Mouse (Mus musculus): ENCODE data around the gene Dnmt3a. TPM values are rescaled to one million over a fixed set of nuclear protein-coding genes. Genes with fewer than 3 reads are reported as not detected.
A peak's percentile ranks its signal among the peaks of the same experiment; 100 is the strongest.

Dnmt3a gene
- total RNA-seq (2021): 10 to 100 TPM; 75.4 to 79.8 TPM

GRCm38 (mm10) chr12:3805852-3806251, at the start of gene Dnmt3a:
Gene Dnmt3a, plus strand, starts transcription at chr12:3806007.
- DNase-seq: no peak

- no peak for DNase-seq
Observed at GRCm38 (mm10) chr12:3756216-3756615, 49.6 kb upstream of the Dnmt3a start.

- no peak for DNase-seq
Observed at GRCm38 (mm10) chr12:3758127-3758526, 47.7 kb upstream of the Dnmt3a start.

GRCm38 (mm10) chr12:3759419-3759818, 46.4 kb upstream of the Dnmt3a start:
- no peak for DNase-seq

- no peak for DNase-seq
Observed at GRCm38 (mm10) chr12:3760876-3761590, 44.8 kb upstream of the Dnmt3a start.

- no peak for DNase-seq
Observed at GRCm38 (mm10) chr12:3761591-3762295, 44.1 kb upstream of the Dnmt3a start.

GRCm38 (mm10) chr12:3764191-3764804, 41.5 kb upstream of the Dnmt3a start:
- no peak for DNase-seq

GRCm38 (mm10) chr12:3767360-3767759, 38.4 kb upstream of the Dnmt3a start:
- DNase-seq: no peak

GRCm38 (mm10) chr12:3768391-3768790, 37.4 kb upstream of the Dnmt3a start:
- DNase-seq: no peak

- DNase-seq: no peak
Observed at GRCm38 (mm10) chr12:3770546-3770945, 35.3 kb upstream of the Dnmt3a start.

GRCm38 (mm10) chr12:3771080-3771479, 34.7 kb upstream of the Dnmt3a start:
- no peak for DNase-seq

GRCm38 (mm10) chr12:3773643-3774042, 32.2 kb upstream of the Dnmt3a start:
- DNase-seq: no peak

GRCm38 (mm10) chr12:3776015-3776414, 29.8 kb upstream of the Dnmt3a start:
- DNase-seq: no peak

GRCm38 (mm10) chr12:3777682-3778081, 28.1 kb upstream of the Dnmt3a start:
- no peak for DNase-seq

- DNase-seq: no peak
Observed at GRCm38 (mm10) chr12:3778286-3778685, 27.5 kb upstream of the Dnmt3a start.

GRCm38 (mm10) chr12:3779639-3780038, 26.2 kb upstream of the Dnmt3a start:
- DNase-seq: no peak

GRCm38 (mm10) chr12:3780405-3780891, 25.4 kb upstream of the Dnmt3a start:
- peak; percentile 56 to 58 for DNase-seq

- no peak for DNase-seq
Observed at GRCm38 (mm10) chr12:3780931-3781471, 24.8 kb upstream of the Dnmt3a start.

- DNase-seq: peak; percentile 74 to 77
Observed at GRCm38 (mm10) chr12:3781482-3781881, 24.3 kb upstream of the Dnmt3a start.

GRCm38 (mm10) chr12:3783196-3783825, 22.5 kb upstream of the Dnmt3a start:
- DNase-seq: peak; percentile 29 to 37

- no peak for DNase-seq
Observed at GRCm38 (mm10) chr12:3784258-3784657, 21.5 kb upstream of the Dnmt3a start.

GRCm38 (mm10) chr12:3784729-3785128, 21.1 kb upstream of the Dnmt3a start:
- DNase-seq: no peak

GRCm38 (mm10) chr12:3787041-3787440, 18.8 kb upstream of the Dnmt3a start:
- DNase-seq: no peak

Data from layer of hippocampus, postnatal 36 days (tissue).